Mouse (Mus musculus) limb, embryonic 10.5 days (tissue): ENCODE data around the gene Izumo2. TPM values are rescaled to one million over a fixed set of nuclear protein-coding genes. Genes with fewer than 3 reads are reported as not detected.

ENCODE experiments used
- DNase-seq: peaks from one replicate; pipeline ENCODE4 v3.0.0-alpha.2; 2017; ENCODE audit warnings: low spot score
- H3K27ac ChIP-seq: fragments of 300-500 bp; sonication (generic); 2 replicates; pipeline ENCODE4 v1.5.1; 2016; ENCODE audit warnings: mild to moderate bottlenecking
- H3K27me3 ChIP-seq: fragments of 300-500 bp; sonication (generic); 2 replicates; pipeline ENCODE4 v1.6.1; 2016; ENCODE audit warnings: low read depth, mild to moderate bottlenecking; ENCODE audit not compliant: poor library complexity, severe bottlenecking
- H3K36me3 ChIP-seq: fragments of 300-500 bp; sonication (generic); 2 replicates; pipeline ENCODE4 v1.6.1; 2016; ENCODE audit warnings: mild to moderate bottlenecking, moderate library complexity
- H3K4me1 ChIP-seq: fragments of 300-500 bp; sonication (generic); 2 replicates; pipeline ENCODE4 v1.6.1; 2016
- H3K4me3 ChIP-seq: fragments of 300-500 bp; sonication (generic); 2 replicates; pipeline ENCODE4 v1.5.1; 2016; ENCODE audit warnings: mild to moderate bottlenecking, moderate library complexity
- H3K9me3 ChIP-seq: fragments of 300-500 bp; sonication (generic); replicated peaks from 2 replicates; pipeline ENCODE4 v1.6.1; 2016; ENCODE audit warnings: mild to moderate bottlenecking
- WGBS: fragments of 180-500 bp; shearing (Covaris S2); methylation state at CpG from one replicate; pipeline ENCODE4 v1.1.7; 2016; 5-methylcytosine and 5-hydroxymethylcytosine counted together
- polyA plus RNA-seq: library from polyadenylated mRNA; unstranded; fragments of >200 nt; fragmentation: Nextera tagmentation; extraction: Ambion mirVana; gene quantifications from 2 replicates; pipeline ENCODE4 v1.2.1, GENCODE M21; 2016

Gene Izumo2
- polyA plus RNA-seq, 1 experiment from 2014 or later: not detected

DNA sequence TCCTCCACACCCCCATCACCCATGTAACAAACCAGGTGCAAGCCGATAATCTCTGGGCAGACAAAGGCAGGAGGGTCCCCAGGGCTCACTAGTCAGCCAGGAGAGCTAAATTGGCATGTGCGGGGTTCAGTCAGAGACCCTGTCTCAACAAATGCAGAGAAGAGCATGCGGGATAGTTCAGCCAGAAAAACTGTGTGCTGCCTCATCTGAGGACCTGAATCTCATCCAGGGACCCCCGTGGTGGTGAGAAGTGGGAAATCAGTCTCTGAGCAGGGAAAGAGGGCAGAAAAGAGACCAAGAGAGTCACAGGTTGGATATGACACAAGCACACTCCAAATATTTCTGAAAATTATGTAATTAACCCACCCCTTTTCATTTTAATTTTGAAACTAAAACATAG, 32.4 kb upstream of the Izumo2 start:
- Histone ChIP-seq H3K9me3 (no peaks in the 10 kb centered on the region; the same call in 1 of the 2 replicates), H3K4me1 (peaks cover 3% of the 10 kb centered on the region; the same call in 1 of the 2 replicates), H3K27ac (no peak overlapping the region), H3K27me3 (peaks cover 12% of the 10 kb centered on the region; the same call in 1 of the 2 replicates), H3K4me3 (no peak overlapping the region), H3K36me3 (no peaks in the 10 kb centered on the region)
- DNase-seq: no peak
- 70% methylated on average over 4 of the region's 4 CpGs for WGBS

- WGBS: 73% methylated on average over 2 of the region's 2 CpGs
- H3K4me1 ChIP-seq: no peaks in the 10 kb centered on the region
- H3K27me3 ChIP-seq: peaks cover 8% of the 10 kb centered on the region; the same call in 1 of the 2 replicates
These were observed 31.9 kb upstream of the Izumo2 start for GRCm38 (mm10) chr7:44676611-44677010.

GRCm38 (mm10) chr7:44683656-44684055, 24.9 kb upstream of the Izumo2 start:
- 85% methylated on average over 8 of the region's 8 CpGs for WGBS
- Histone ChIP-seq H3K36me3 (no peaks in the 10 kb centered on the region), H3K9me3 (no peaks in the 10 kb centered on the region; the same call in 1 of the 2 replicates), H3K4me1 (no peaks in the 10 kb centered on the region), H3K27ac (no peak overlapping the region), H3K4me3 (no peak overlapping the region), H3K27me3 (no peaks in the 10 kb centered on the region)
- no peak for DNase-seq

More at GRCm38 (mm10) chr7:44676611-44677010, 31.9 kb upstream of the Izumo2 start:
- no peaks in the 10 kb centered on the region for H3K36me3 ChIP-seq
- no peak overlapping the region for H3K27ac ChIP-seq
- H3K9me3 ChIP-seq: no peaks in the 10 kb centered on the region; the same call in 1 of the 2 replicates
- no peak overlapping the region for H3K4me3 ChIP-seq
- DNase-seq: no peak

DNA sequence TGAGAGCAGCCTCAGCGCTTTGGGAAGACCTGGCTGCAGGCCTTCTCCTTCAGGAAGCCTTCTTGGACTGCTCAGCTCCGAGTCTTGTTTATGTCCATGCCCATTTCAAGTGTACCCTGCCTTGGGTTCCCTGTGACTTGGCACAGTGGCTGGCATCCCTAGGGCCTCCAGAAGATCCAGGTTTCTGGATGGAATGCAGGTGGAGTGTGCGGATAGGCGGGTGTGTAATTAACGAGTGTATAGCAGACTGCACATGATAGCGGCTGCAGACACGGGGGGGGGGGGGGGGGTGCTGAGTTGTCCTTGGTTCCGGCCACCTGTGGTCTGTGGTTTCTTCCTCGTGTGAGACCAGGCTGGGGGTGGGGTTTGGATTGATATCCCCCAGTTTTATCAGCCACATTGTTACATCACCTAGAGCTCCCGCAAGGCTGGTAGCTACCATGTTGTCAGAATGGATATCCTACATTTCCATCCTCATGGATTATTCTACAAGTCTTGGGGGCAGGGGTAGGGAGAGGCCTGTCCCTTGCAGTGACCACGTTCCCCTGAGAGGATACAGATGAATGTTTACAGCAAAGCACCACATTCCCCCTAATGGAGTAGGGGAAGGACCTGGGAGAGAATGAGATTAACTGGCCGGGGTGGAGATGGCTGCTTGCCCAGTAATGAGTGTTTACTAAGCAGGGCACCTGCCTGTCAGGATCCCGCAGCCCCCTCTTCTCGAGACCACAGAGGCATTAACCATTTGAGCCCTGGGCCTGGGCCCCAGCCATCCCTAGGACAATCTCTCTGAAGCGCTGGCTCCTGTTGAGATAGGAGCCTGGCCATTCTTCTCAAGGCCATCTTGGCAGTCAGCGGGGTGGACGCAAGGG, 22.8 kb upstream of the Izumo2 start:
- Histone ChIP-seq H3K36me3 (no peaks in the 10 kb centered on the region), H3K4me1 (no peaks in the 10 kb centered on the region), H3K9me3 (no peaks in the 10 kb centered on the region; the same call in 1 of the 2 replicates), H3K27ac (no peak overlapping the region), H3K4me3 (no peak overlapping the region), H3K27me3 (no peaks in the 10 kb centered on the region)
- whole genome bisulfite sequencing: 72% methylated on average over 16 of the region's 17 CpGs
- no peak for DNase-seq

- Histone ChIP-seq H3K4me1 (no peaks in the 10 kb centered on the region), H3K36me3 (no peaks in the 10 kb centered on the region), H3K27ac (no peak overlapping the region), H3K9me3 (no peaks in the 10 kb centered on the region), H3K4me3 (no peak overlapping the region), H3K27me3 (no peaks in the 10 kb centered on the region)
- WGBS: 76% methylated on average over 3 of the region's 3 CpGs
- DNase-seq: no peak
These were observed 19.7 kb upstream of the Izumo2 start for GRCm38 (mm10) chr7:44688890-44689289.

GRCm38 (mm10) chr7:44689331-44689730, 19.2 kb upstream of the Izumo2 start:
- Histone ChIP-seq H3K36me3 (no peaks in the 10 kb centered on the region), H3K9me3 (no peaks in the 10 kb centered on the region), H3K4me1 (no peaks in the 10 kb centered on the region), H3K27me3 (no peaks in the 10 kb centered on the region), H3K27ac (no peak overlapping the region), H3K4me3 (no peak overlapping the region)
- WGBS: 90% methylated on average over 7 of the region's 7 CpGs
- no peak for DNase-seq

DNA sequence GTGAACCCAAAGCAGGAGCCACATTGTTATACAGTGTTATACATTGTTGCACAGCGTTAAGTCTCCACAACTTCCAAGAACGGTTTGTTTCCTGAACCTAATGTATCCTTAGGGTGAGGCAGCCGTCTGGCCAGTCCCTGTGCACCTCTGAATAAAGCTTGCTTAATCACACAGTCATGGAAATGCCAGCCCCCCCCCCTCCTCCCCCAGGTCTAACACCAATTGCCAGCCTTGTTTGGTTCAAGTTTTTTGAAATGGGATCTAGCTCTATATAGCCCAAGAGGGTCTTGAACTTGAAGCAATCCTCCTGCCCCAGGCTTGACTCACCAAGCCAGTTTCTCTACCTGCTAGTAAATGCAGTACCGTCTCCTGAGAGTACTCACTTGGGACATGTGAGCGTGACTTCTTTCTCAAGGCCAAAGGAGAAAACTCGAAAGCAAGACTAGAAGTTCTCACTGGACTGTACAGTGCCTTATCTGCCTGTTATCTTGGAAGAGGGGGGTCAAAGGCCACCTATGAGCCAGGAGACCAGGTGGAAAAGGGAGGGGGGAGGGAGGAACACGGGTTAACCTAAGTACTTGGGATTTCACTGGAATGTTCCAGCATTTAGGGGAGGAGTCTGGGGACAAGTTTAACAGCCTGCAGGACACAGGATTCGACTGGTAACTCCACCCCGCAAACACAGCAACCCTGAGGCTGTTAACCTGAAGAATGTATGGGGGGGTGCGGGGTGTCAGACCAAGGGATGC, 14.9 kb upstream of the Izumo2 start:
- H3K36me3 ChIP-seq: no peaks in the 10 kb centered on the region
- WGBS: 77% methylated on average over 10 of the region's 10 CpGs
- H3K4me3 ChIP-seq: no peak overlapping the region
- DNase-seq: no peak
- H3K9me3 ChIP-seq: no peaks in the 10 kb centered on the region
- peaks cover 15% of the 10 kb centered on the region for H3K4me1 ChIP-seq
- H3K27ac ChIP-seq: no peak overlapping the region
- H3K27me3 ChIP-seq: peaks cover 18% of the 10 kb centered on the region

DNA sequence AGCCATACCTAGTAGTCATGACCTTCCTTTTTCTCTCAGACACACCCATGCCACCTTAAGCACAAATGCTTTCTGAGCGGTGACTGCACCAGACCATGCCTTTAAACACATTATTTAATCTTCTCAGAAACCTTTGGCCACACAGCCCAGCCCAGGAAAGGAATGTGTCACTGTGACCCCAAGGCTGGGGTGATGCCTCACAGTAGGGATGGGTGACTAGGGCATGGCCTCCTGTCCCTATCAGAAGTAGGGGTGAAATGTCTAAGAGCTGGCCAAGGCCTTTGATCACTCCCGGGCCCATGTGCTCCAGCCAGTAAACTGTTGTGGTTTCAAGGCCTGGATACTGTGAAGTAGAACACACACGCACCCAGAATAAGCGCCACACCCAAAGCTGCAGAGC, 13.3 kb upstream of the Izumo2 start:
- H3K4me1 ChIP-seq: peaks cover 17% of the 10 kb centered on the region
- DNase-seq: no peak
- H3K9me3 ChIP-seq: no peaks in the 10 kb centered on the region
- WGBS: 88% methylated on average over 4 of the region's 4 CpGs
- peaks cover 18% of the 10 kb centered on the region for H3K27me3 ChIP-seq
- no peak overlapping the region for H3K4me3 ChIP-seq
- no peaks in the 10 kb centered on the region for H3K36me3 ChIP-seq
- H3K27ac ChIP-seq: no peak overlapping the region

DNA sequence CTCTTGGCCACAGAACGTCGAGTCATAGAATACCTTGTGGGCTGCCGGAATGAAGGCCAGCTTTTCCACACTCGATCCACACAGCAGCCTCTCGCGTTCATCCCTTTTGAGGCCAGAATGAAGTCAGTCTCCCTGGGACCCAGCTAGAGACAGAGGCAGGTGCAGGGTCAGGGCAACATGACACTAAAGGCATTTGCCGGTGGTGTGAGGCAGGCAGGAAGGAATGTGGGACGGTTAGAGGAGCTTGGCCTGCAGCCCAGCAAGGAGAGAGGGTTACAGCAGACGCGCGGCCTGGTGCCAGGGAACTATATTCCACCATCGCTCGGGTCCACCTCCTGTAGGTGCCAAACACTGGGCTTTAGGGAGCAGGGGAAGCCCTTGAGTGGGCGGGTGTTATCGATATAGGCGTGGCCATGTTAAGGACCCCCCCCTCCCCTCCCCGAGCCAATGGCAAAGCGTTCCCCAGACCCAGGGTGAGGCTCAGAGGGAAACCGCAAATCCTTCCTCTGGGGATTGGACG, 11.3 kb upstream of the Izumo2 start:
- peaks cover 18% of the 10 kb centered on the region for H3K27me3 ChIP-seq
- H3K27ac ChIP-seq: no peak overlapping the region
- peak; percentile 31 for DNase-seq
- WGBS: 19% methylated on average over 20 of the region's 20 CpGs
- H3K36me3 ChIP-seq: no peaks in the 10 kb centered on the region
- peak overlapping the region; percentile 17; the same call in 1 of the 2 replicates for H3K4me3 ChIP-seq
- no peaks in the 10 kb centered on the region for H3K9me3 ChIP-seq
- peaks cover 17% of the 10 kb centered on the region for H3K4me1 ChIP-seq

DNA sequence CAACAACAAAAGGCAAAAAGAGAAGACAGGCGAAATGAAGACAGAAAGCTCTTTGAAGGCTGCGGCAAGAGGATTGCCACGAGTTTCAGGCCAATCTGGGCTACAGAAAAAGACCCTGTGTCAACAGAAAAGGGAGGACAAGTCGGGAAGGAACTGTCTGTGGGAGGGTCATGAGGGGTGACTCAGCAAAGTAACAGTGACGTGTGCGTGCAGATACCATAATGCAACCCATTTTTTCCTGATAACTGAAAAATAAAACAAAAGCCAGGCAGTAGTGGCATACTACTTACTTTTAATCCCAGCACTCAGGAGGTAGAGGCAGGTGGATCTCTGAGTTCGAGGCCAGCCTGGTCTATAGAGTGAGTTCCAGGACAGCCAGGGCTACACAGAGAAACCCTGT, 10.6 kb upstream of the Izumo2 start:
- no peak for DNase-seq
- Histone ChIP-seq H3K27ac (no peak overlapping the region), H3K9me3 (no peaks in the 10 kb centered on the region), H3K4me1 (peaks cover 17% of the 10 kb centered on the region), H3K27me3 (peaks cover 18% of the 10 kb centered on the region), H3K4me3 (no peak overlapping the region), H3K36me3 (no peaks in the 10 kb centered on the region)
- 64% methylated on average over 7 of the region's 7 CpGs for WGBS

DNA sequence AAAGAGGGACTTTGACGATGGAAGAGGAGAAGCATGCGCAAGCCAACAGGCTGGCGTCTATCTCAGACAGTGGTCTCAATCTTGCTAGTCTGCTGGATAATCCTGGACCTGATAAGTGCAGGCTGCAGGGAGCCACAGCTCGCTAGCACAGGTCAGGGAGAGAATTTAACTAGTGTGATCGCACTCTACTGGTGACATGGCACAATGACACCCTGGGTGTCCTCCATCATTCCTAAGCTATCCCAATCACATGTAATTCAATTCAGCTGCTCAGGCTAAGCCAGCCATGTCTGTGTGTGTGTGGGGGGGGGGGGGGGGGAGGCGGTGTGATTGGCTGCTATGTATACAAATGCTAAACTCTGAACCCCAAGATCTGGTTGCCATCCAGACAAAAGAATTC, 6.6 kb upstream of the Izumo2 start:
- Histone ChIP-seq H3K36me3 (no peaks in the 10 kb centered on the region), H3K27me3 (peaks cover 8% of the 10 kb centered on the region), H3K9me3 (no peaks in the 10 kb centered on the region), H3K27ac (no peak overlapping the region), H3K4me3 (no peak overlapping the region), H3K4me1 (peaks cover 15% of the 10 kb centered on the region)
- 9% methylated on average over 6 of the region's 6 CpGs for WGBS
- DNase-seq: peak; percentile 32

DNA sequence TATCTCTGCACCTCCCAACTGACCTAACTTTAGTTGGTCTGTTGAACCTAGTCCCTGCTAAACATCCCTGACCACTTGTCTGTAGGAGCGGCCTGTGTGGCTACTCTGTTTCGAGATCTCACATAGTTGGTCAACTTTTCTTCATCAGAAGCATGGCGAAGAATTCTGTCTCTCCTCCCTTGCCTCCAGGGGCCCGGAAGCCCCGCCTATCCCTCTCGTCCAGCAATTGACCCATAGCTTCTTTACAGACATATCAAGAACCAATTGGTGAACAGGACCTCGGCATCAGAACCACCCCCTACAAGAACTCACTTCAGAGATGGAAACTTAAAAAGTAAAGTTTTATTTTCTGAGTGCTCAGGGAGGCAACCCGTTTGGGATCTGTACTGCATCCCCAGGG, 5.6 kb upstream of the Izumo2 start:
- H3K27me3 ChIP-seq: no peaks in the 10 kb centered on the region
- 0 out of 2 replicates have a peak, but pooled peaks cover 5% of the 10 kb centered on the region for H3K4me1 ChIP-seq
- H3K36me3 ChIP-seq: no peaks in the 10 kb centered on the region
- no peak for DNase-seq
- no peak overlapping the region for H3K4me3 ChIP-seq
- no peaks in the 10 kb centered on the region for H3K9me3 ChIP-seq
- WGBS: 81% methylated on average over 8 of the region's 8 CpGs
- H3K27ac ChIP-seq: no peak overlapping the region

DNA sequence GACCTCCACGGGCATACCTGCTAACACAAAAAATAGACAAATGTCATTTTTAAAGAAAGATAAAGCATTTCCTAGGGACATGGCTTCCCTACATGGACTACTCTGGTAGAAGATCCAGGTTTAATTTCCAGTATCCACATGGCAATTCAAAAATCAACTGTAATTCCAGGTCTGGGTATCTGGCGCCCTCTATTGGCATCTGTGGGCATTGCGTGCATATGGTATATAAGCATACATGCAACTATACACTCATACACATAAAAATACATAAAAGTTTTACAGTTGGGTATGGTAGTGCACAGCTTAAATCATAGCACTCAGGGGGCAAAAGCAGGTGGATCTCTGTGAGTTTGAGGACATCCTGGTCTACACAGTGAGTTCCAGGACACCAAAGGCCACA, 4.2 kb upstream of the Izumo2 start:
- WGBS: 55% methylated on average over 3 of the region's 3 CpGs
- H3K27me3 ChIP-seq: no peaks in the 10 kb centered on the region
- peak; percentile 37 for DNase-seq
- no peaks in the 10 kb centered on the region for H3K9me3 ChIP-seq
- no peak overlapping the region for H3K27ac ChIP-seq
- no peak overlapping the region for H3K4me3 ChIP-seq
- no peaks in the 10 kb centered on the region for H3K4me1 ChIP-seq
- H3K36me3 ChIP-seq: no peaks in the 10 kb centered on the region
